Mouse (Mus musculus): ENCODE measurements around the gene Mef2c. TPM values are rescaled to one million over a fixed set of nuclear protein-coding genes. Genes with fewer than 3 reads are reported as not detected.

Gene Mef2c
- total and polyA plus RNA-seq, 3 experiments: not detected

GRCm38 (mm10) chr13:83612195-83612594, 108.4 kb downstream of the Mef2c start:
- peaks cover 0 to 3% of the 10 kb centered on the region in 2 experiments; a peak in 1 of 4 replicates for H3K36me3 ChIP-seq (ENCODE audit: control insufficient read depth in 1 of 2, insufficient read depth in 2 of 2, low read length in 2 of 2)
- no peak overlapping the region for H3K9ac ChIP-seq (ENCODE audit: control insufficient read depth, low read depth, low read length, poor library complexity, severe bottlenecking)
- H3K27ac ChIP-seq (ENCODE audit: control insufficient read depth, low read depth, low read length): no peak overlapping the region
- no peaks in the 10 kb centered on the region for H3K9me3 ChIP-seq (replicated peaks; ENCODE audit: insufficient read depth, low read length)
- peaks cover 0 to 4% of the 10 kb centered on the region in 2 experiments; a peak in 1 of 4 replicates for H3K4me1 ChIP-seq (ENCODE audit: control insufficient read depth in 1 of 2, insufficient read depth in 2 of 2, low read length in 2 of 2)
- H3K79me2 ChIP-seq (ENCODE audit: control insufficient read depth, insufficient read depth, low read length, poor library complexity): no peaks in the 10 kb centered on the region
- no peak for DNase-seq (ENCODE audit: low read depth, low spot score)
- no peaks in the 10 kb centered on the region for H3K27me3 ChIP-seq (ENCODE audit: control insufficient read depth in 1 of 2, insufficient read depth in 2 of 2, low read length in 2 of 2)
- no peak overlapping the region for H3K4me3 ChIP-seq (ENCODE audit: control insufficient read depth in 1 of 2, insufficient read depth in 1 of 2, low read depth in 2 of 2, low read length in 2 of 2)
- no peak for TF ChIP-seq NRF1 (IDR thresholded peaks at IDR 0.05; ENCODE audit: insufficient read depth, low read depth, low read length, poor library complexity, severe bottlenecking)
- TF ChIP-seq GATA1 (IDR thresholded peaks at IDR 0.05; ENCODE audit: low read depth, low read length): no peak
- no peak for TF ChIP-seq BHLHE40 (IDR thresholded peaks at IDR 0.05; ENCODE audit: borderline replicate concordance, low read depth, low read length)
- no peak for TF ChIP-seq RAD21 (IDR thresholded peaks at IDR 0.05; ENCODE audit: low read depth, low read length)
- no peak for TF ChIP-seq SIN3A (IDR thresholded peaks at IDR 0.05; ENCODE audit: low read length)
- no peak for TF ChIP-seq TCF12 (IDR thresholded peaks at IDR 0.05; ENCODE audit: low read depth, low read length)
- TF ChIP-seq ZNF384 (IDR thresholded peaks at IDR 0.05; ENCODE audit: low read depth, low read length): no peak
- no peak for TF ChIP-seq SMC3 (IDR thresholded peaks at IDR 0.05; ENCODE audit: low read depth, low read length)
- TF ChIP-seq MXI1 (IDR thresholded peaks at IDR 0.05; ENCODE audit: low read depth, low read length): no peak
- TF ChIP-seq ZC3H11A (IDR thresholded peaks at IDR 0.05; ENCODE audit: low read depth, low read length): no peak
- TF ChIP-seq MYB (IDR thresholded peaks at IDR 0.05; ENCODE audit: low read depth, low read length): no peak
- no peak for TF ChIP-seq POLR2AphosphoS5 (IDR thresholded peaks at IDR 0.05; ENCODE audit: borderline replicate concordance, low read depth, low read length)

- no peak for TF ChIP-seq ZNF384 (IDR thresholded peaks at IDR 0.05; ENCODE audit: low read depth, low read length)
- no peak for TF ChIP-seq CHD2 (IDR thresholded peaks at IDR 0.05; ENCODE audit: low read length)
- no peak for TF ChIP-seq CHD1 (IDR thresholded peaks at IDR 0.05; ENCODE audit: low read depth, low read length)
- TF ChIP-seq RAD21 (IDR thresholded peaks at IDR 0.05; ENCODE audit: low read depth, low read length): no peak
- Histone ChIP-seq H3K9me3 (replicated peaks; ENCODE audit: insufficient read depth, low read length) (no peaks in the 10 kb centered on the region), H3K9ac (ENCODE audit: control insufficient read depth, low read depth, low read length, poor library complexity, severe bottlenecking) (no peak overlapping the region), H3K27me3 (ENCODE audit: control insufficient read depth in 1 of 2, insufficient read depth in 2 of 2, low read length in 2 of 2) (no peaks in the 10 kb centered on the region), H3K27ac (ENCODE audit: control insufficient read depth, low read depth, low read length) (no peak overlapping the region), H3K4me1 (ENCODE audit: control insufficient read depth in 1 of 2, insufficient read depth in 2 of 2, low read length in 2 of 2) (no peaks in the 10 kb centered on the region), H3K79me2 (ENCODE audit: control insufficient read depth, insufficient read depth, low read length, poor library complexity) (no peaks in the 10 kb centered on the region), H3K36me3 (ENCODE audit: control insufficient read depth in 1 of 2, insufficient read depth in 2 of 2, low read length in 2 of 2) (no peaks in the 10 kb centered on the region), H3K4me3 (ENCODE audit: control insufficient read depth in 1 of 2, insufficient read depth in 1 of 2, low read depth in 2 of 2, low read length in 2 of 2) (no peak overlapping the region)
- DNase-seq (ENCODE audit: low read depth, low spot score): no peak
These were observed 112.0 kb downstream of the Mef2c start for GRCm38 (mm10) chr13:83615875-83616274.

- Histone ChIP-seq H3K27me3 (ENCODE audit: control insufficient read depth in 1 of 2, insufficient read depth in 2 of 2, low read length in 2 of 2) (no peaks in the 10 kb centered on the region), H3K36me3 (ENCODE audit: control insufficient read depth in 1 of 2, insufficient read depth in 2 of 2, low read length in 2 of 2) (peaks cover 0 to 4% of the 10 kb centered on the region in 2 experiments; a peak in 2 of 4 replicates), H3K9me3 (replicated peaks; ENCODE audit: insufficient read depth, low read length) (no peaks in the 10 kb centered on the region), H3K79me2 (ENCODE audit: control insufficient read depth, insufficient read depth, low read length, poor library complexity) (no peaks in the 10 kb centered on the region), H3K9ac (ENCODE audit: control insufficient read depth, low read depth, low read length, poor library complexity, severe bottlenecking) (no peak overlapping the region), H3K4me1 (ENCODE audit: control insufficient read depth in 1 of 2, insufficient read depth in 2 of 2, low read length in 2 of 2) (peaks cover 0 to 3% of the 10 kb centered on the region in 2 experiments; a peak in 1 of 4 replicates), H3K27ac (ENCODE audit: control insufficient read depth, low read depth, low read length) (no peak overlapping the region), H3K4me3 (ENCODE audit: control insufficient read depth in 1 of 2, insufficient read depth in 1 of 2, low read depth in 2 of 2, low read length in 2 of 2) (no peak overlapping the region)
- no peak for DNase-seq (ENCODE audit: low read depth, low spot score)
- TF ChIP-seq MXI1 (IDR thresholded peaks at IDR 0.05; ENCODE audit: low read depth, low read length): no peak
- TF ChIP-seq NRF1 (IDR thresholded peaks at IDR 0.05; ENCODE audit: insufficient read depth, low read depth, low read length, poor library complexity, severe bottlenecking): no peak
- TF ChIP-seq MYB (IDR thresholded peaks at IDR 0.05; ENCODE audit: low read depth, low read length): no peak
- no peak for TF ChIP-seq ETS1 (IDR thresholded peaks at IDR 0.05; ENCODE audit: low read depth, low read length)
- TF ChIP-seq ZNF384 (IDR thresholded peaks at IDR 0.05; ENCODE audit: low read depth, low read length): no peak
- TF ChIP-seq NELFE (IDR thresholded peaks at IDR 0.05; ENCODE audit: low read depth, low read length): no peak
- no peak for TF ChIP-seq KAT2A (conservative IDR thresholded peaks at IDR 0.05; ENCODE audit: low read depth, low read length)
- TF ChIP-seq ZKSCAN1 (IDR thresholded peaks at IDR 0.05; ENCODE audit: low read depth, low read length): no peak
- TF ChIP-seq ZC3H11A (IDR thresholded peaks at IDR 0.05; ENCODE audit: low read depth, low read length): no peak
- TF ChIP-seq TBP (IDR thresholded peaks at IDR 0.05; ENCODE audit: low read depth, low read length): no peak
- no peak for TF ChIP-seq CTCF (IDR thresholded peaks at IDR 0.05 in 2 of 3, conservative IDR thresholded peaks at IDR 0.05 in 1 of 3; ENCODE audit: control insufficient read depth in 1 of 3, insufficient read depth in 1 of 3, low read depth in 2 of 3, low read length in 3 of 3, poor library complexity in 1 of 3, severe bottlenecking in 1 of 3)
- no peak for TF ChIP-seq EP300 (IDR thresholded peaks at IDR 0.05; ENCODE audit: low read depth in 1 of 2, low read length in 2 of 2)
- TF ChIP-seq E2F4 (IDR thresholded peaks at IDR 0.05; ENCODE audit: borderline replicate concordance, low read depth, low read length): no peak
- no peak for TF ChIP-seq MAZ (IDR thresholded peaks at IDR 0.05; ENCODE audit: low read depth, low read length)
- no peak for TF ChIP-seq MAX (IDR thresholded peaks at IDR 0.05; ENCODE audit: low read length)
- TF ChIP-seq GATA1 (IDR thresholded peaks at IDR 0.05; ENCODE audit: low read depth, low read length): no peak
- TF ChIP-seq USF2 (IDR thresholded peaks at IDR 0.05; ENCODE audit: borderline replicate concordance in 1 of 2, insufficient read depth in 1 of 2, low read depth in 1 of 2, low read length in 2 of 2): no peak
These were observed 120.8 kb downstream of the Mef2c start for GRCm38 (mm10) chr13:83624651-83625050.
